Mouse (Mus musculus) lung, postnatal 0 days (tissue): ENCODE results near the gene Coa3. TPM values are rescaled to one million over a fixed set of nuclear protein-coding genes. Genes with fewer than 3 reads are reported as not detected.
A peak's percentile ranks its signal among the peaks of the same experiment; 100 is the strongest.

ENCODE experiments used
- ATAC-seq: fragments of 200-750 bp; cut with Nextera tagmentation; 2 replicates; pipeline ENCODE4 v1.8.0; 2017; ENCODE audit warnings: moderate library complexity
- DNase-seq: peaks from one replicate; pipeline ENCODE4 v3.0.0-alpha.2; 2016; ENCODE audit warnings: low spot score
- H3K27ac ChIP-seq: fragments of 300-500 bp; sonication (generic); 2 replicates; pipeline ENCODE4 v1.5.1; 2014; ENCODE audit warnings: antibody characterized with exemption, mild to moderate bottlenecking, low read length, mixed read lengths
- H3K27me3 ChIP-seq: fragments of 300-500 bp; sonication (generic); replicated peaks from 2 replicates; pipeline ENCODE4 v1.6.1; 2014; ENCODE audit warnings: low read length, mixed read lengths; ENCODE audit not compliant: insufficient read depth
- H3K36me3 ChIP-seq: fragments of 300-500 bp; sonication (generic); 2 replicates; pipeline ENCODE4 v1.6.1; 2014; ENCODE audit warnings: low read length, mixed read lengths; ENCODE audit not compliant: insufficient read depth
- H3K4me1 ChIP-seq: fragments of 300-500 bp; sonication (generic); 2 replicates; pipeline ENCODE4 v1.6.1; 2014; ENCODE audit warnings: antibody characterized with exemption, low read depth, low read length, mixed read lengths; ENCODE audit not compliant: insufficient read depth
- H3K4me2 ChIP-seq: fragments of 300-500 bp; sonication (generic); replicated peaks from 2 replicates; pipeline ENCODE4 v1.6.1; 2014; ENCODE audit warnings: low read depth, mild to moderate bottlenecking, low read length, moderate library complexity, mixed read lengths
- H3K4me3 ChIP-seq: fragments of 300-500 bp; sonication (generic); 2 replicates; pipeline ENCODE4 v1.5.1; 2014; ENCODE audit warnings: low read depth, low read length
- H3K9ac ChIP-seq: fragments of 300-500 bp; sonication (generic); replicated peaks from 2 replicates; pipeline ENCODE4 v1.6.1; 2014; ENCODE audit warnings: low read depth, mild to moderate bottlenecking
- H3K9me3 ChIP-seq: fragments of 300-500 bp; sonication (generic); 2 replicates; pipeline ENCODE4 v1.6.1; 2016; ENCODE audit warnings: low read length, mixed read lengths
- CTCF ChIP-seq: IDR thresholded peaks from 2 replicates; pipeline ENCODE4 v1.5.1; 2016; ENCODE audit warnings: antibody characterized with exemption, mild to moderate bottlenecking
- EP300 ChIP-seq: IDR thresholded peaks from 2 replicates; pipeline ENCODE4 v1.6.1; 2016; ENCODE audit warnings: antibody characterized with exemption, mild to moderate bottlenecking, control low read depth
- WGBS: fragments of 180-500 bp; shearing (Covaris S2); extraction: QIAGEN DNeasy Blood & Tissue Kit; methylation state at CpG from one replicate; pipeline ENCODE4 v1.1.7; 2014; 5-methylcytosine and 5-hydroxymethylcytosine counted together
- polyA plus RNA-seq: library from polyadenylated mRNA; unstranded; fragments of >200 nt; fragmentation: Nextera tagmentation; extraction: Ambion mirVana; gene quantifications from 2 replicates; pipeline ENCODE4 v1.2.1, GENCODE M21; 2015

Coa3 gene
- polyA plus RNA-seq, 1 experiment from 2014 or later: 166 TPM

DNA sequence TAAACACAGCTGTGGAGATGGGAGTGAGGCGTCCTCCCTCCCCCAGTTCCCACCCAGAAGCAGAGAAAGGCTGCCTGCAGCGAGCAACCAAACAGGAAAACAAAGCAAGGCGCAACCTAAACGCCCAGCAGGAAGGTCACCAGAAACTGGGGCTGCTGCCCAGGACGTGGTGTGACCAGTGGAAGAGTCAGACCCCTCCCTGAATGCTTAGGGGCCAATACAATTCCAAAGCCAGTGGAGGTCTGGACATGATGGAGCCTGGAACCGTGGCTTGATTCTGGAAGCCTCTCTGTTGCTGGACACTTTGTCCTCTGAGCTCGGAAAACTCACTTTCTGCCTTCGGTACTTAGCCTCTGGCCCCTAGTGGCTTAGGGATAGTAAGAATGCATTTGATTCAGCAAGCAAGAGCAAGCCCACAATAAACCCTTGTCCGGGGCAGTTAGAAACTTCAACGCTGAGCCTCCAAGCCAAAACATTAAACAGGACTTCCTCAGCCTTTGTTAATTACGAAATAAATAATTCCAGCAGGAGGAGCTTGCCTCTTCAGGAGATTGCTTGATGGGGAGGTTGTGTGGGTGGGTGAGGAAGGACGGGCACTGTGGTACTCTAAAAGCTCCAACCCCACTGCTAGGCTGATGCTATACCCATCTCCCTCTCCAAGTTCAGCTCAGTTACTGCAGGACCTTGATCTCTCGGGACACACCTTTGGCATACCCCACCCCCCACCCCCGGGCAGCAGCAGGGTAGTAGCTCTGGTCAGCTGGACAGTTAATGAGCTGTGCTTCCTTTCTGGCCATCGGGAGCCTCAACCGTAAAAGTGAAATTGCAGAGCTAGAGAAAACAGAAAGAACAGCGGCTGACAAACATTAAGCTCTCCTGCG, 47.7 kb downstream of the Coa3 start:
- peaks cover 10% of the 10 kb centered on the region; the same call in 1 of the 2 replicates for H3K4me1 ChIP-seq
- peak overlapping the region; percentile 27 for H3K4me3 ChIP-seq
- ATAC-seq (peak; percentile 69), DNase-seq (peak; percentile 84)
- 4% methylated on average over 18 of the region's 18 CpGs for whole genome bisulfite sequencing
- peak; percentile 93 for TF ChIP-seq EP300
- peak; percentile 47 for TF ChIP-seq CTCF
- peak overlapping the region; percentile 23; the same call in 1 of the 2 replicates for H3K9ac ChIP-seq
- H3K9me3 ChIP-seq: no peaks in the 10 kb centered on the region
- H3K4me2 ChIP-seq: peak overlapping the region; percentile 52
- H3K36me3 ChIP-seq: no peaks in the 10 kb centered on the region
- peak overlapping the region; percentile 93 for H3K27ac ChIP-seq
- no peaks in the 10 kb centered on the region for H3K27me3 ChIP-seq

DNA sequence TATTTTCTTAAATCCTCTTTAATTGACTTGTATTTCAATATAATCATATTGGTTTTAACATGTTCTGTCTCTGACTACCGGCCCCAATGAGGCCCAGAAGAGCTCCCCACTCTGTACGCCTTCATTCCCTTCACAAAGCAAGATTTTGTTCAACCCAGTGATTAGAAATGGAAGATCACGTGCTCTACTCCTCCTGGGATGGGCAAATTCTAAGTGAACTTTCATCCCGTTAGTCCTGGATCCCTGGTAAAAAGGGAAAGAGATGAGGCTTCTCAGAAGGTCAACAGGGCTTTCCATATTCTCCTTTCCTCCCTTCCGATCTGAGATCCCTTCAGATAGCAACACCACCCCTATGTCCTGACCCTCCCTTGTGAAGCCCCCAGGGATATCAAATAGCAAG, 48.4 kb downstream of the Coa3 start:
- DNase-seq (peak; percentile 47), ATAC-seq (no peak)
- Histone ChIP-seq H3K9me3 (no peaks in the 10 kb centered on the region), H3K4me2 (peak overlapping the region; percentile 52), H3K27ac (peak overlapping the region; percentile 93), H3K9ac (no peak overlapping the region), H3K4me3 (no peak overlapping the region), H3K36me3 (no peaks in the 10 kb centered on the region), H3K4me1 (peaks cover 10% of the 10 kb centered on the region; the same call in 1 of the 2 replicates), H3K27me3 (no peaks in the 10 kb centered on the region)
- TF ChIP-seq CTCF: no peak
- TF ChIP-seq EP300: no peak
- WGBS: 20% methylated on average over 5 of the region's 5 CpGs

- WGBS: 27% methylated on average over 2 of the region's 2 CpGs
- ATAC-seq: 0 out of 2 replicates have a peak, but pooled peaks have one; percentile 7
- DNase-seq: peak; percentile 76
- Histone ChIP-seq H3K27me3 (no peaks in the 10 kb centered on the region), H3K4me2 (no peak overlapping the region; the same call in 1 of the 2 replicates), H3K27ac (peak overlapping the region; percentile 93), H3K4me3 (no peak overlapping the region), H3K36me3 (no peaks in the 10 kb centered on the region), H3K4me1 (peaks cover 10% of the 10 kb centered on the region; the same call in 1 of the 2 replicates), H3K9me3 (no peaks in the 10 kb centered on the region), H3K9ac (no peak overlapping the region)
- no peak for TF ChIP-seq EP300
- no peak for TF ChIP-seq CTCF
These were observed 48.8 kb downstream of the Coa3 start for GRCm38 (mm10) chr11:101230061-101230511.

DNA sequence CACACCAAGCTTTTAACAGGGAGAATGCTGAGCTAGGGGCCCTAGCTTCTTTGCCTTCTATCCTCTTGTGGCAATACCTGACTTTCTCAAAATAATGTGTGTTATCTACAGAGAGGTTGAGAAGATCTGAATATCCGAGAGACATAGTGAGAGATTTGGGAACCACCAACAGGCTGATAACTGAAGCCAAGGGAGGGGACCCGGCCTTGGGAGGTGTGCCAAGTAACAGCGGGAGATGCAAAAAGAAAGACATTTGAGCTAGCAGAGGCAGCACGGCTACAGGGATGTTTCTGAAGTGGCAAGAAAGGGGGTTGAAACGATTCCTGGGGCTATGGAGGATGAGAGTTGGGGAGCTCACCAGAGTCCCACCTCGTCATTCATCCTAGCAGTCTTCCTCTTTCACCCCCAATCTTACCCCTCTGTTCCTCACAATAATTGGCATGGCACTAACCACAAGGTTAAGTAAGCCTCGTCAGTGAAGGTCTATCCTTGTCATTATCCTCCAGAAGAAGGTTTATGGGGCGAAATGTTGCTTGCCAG, 49.5 kb downstream of the Coa3 start:
- H3K9ac ChIP-seq: no peak overlapping the region
- H3K27ac ChIP-seq: peak overlapping the region; percentile 93
- H3K4me1 ChIP-seq: peaks cover 10% of the 10 kb centered on the region; the same call in 1 of the 2 replicates
- no peaks in the 10 kb centered on the region for H3K9me3 ChIP-seq
- ATAC-seq: no peak
- H3K27me3 ChIP-seq: no peaks in the 10 kb centered on the region
- H3K4me2 ChIP-seq: peak overlapping the region; percentile 34
- no peak overlapping the region for H3K4me3 ChIP-seq
- WGBS: 20% methylated on average over 8 of the region's 8 CpGs
- no peaks in the 10 kb centered on the region for H3K36me3 ChIP-seq
- no peak for TF ChIP-seq CTCF
- no peak for TF ChIP-seq EP300
- no peak for DNase-seq

Other genes with a start within 250 kb of the Coa3 start
- gene Naglu, start 209.1 kb downstream of the Coa3 start, polyA plus RNA-seq: 18.9 and 21.9 TPM in 2 replicates
- 0.10 and 0.17 TPM in 2 replicates for gene Hsd17b1, start 200.7 kb downstream of the Coa3 start, polyA plus RNA-seq
- 30.5 TPM in 2 replicates for gene Coasy, start 196.5 kb downstream of the Coa3 start, polyA plus RNA-seq
- gene Mlx, start 191.8 kb downstream of the Coa3 start, polyA plus RNA-seq: 42.5 and 44.5 TPM in 2 replicates
- 9.8 and 10.4 TPM in 2 replicates for gene Psmc3ip, start 183.7 kb downstream of the Coa3 start, polyA plus RNA-seq
- 18.8 and 18.9 TPM in 2 replicates for gene Retreg3, start 159.2 kb downstream of the Coa3 start, polyA plus RNA-seq
- gene Tubg1, start 159.2 kb downstream of the Coa3 start, polyA plus RNA-seq: 25.8 TPM in 2 replicates
- 1.9 and 2.3 TPM in 2 replicates for gene Tubg2, start 123.2 kb downstream of the Coa3 start, polyA plus RNA-seq
- 0.24 and 0.56 TPM in 2 replicates for gene Cntnap1, start 108.6 kb downstream of the Coa3 start, polyA plus RNA-seq
- 12.3 and 14.2 TPM in 2 replicates for gene Plekhh3, start 107.8 kb downstream of the Coa3 start, polyA plus RNA-seq
- gene Ccr10, start 103.7 kb downstream of the Coa3 start, polyA plus RNA-seq: 0.06 and 0.20 TPM in 2 replicates
- gene Ezh1, start 52.7 kb downstream of the Coa3 start, polyA plus RNA-seq: 17.1 and 17.4 TPM in 2 replicates
- 759 and 834 TPM in 2 replicates for gene Ramp2, start 33.1 kb downstream of the Coa3 start, polyA plus RNA-seq
- gene Vps25, start 25.4 kb downstream of the Coa3 start, polyA plus RNA-seq: 121 and 133 TPM in 2 replicates
- 10.6 and 14.6 TPM in 2 replicates for gene Wnk4, start 18.5 kb downstream of the Coa3 start, polyA plus RNA-seq
- gene Cntd1, start 102 bp downstream of the Coa3 start, polyA plus RNA-seq: 1.1 TPM in 2 replicates
- 149 and 152 TPM in 2 replicates for gene Becn1, start 23.2 kb upstream of the Coa3 start, polyA plus RNA-seq
- gene Psme3, start 37.1 kb upstream of the Coa3 start, polyA plus RNA-seq: 44.1 and 47.4 TPM in 2 replicates
- 0.44 and 0.45 TPM in 2 replicates for gene Aoc2, start 45.9 kb upstream of the Coa3 start, polyA plus RNA-seq
- 1.6 and 1.9 TPM in 2 replicates for gene Aoc3, start 51.5 kb upstream of the Coa3 start, polyA plus RNA-seq
- 0.07 TPM in 1 of 2 replicates, not detected in the other for gene G6pc, start 88.4 kb upstream of the Coa3 start, polyA plus RNA-seq
- gene Aarsd1, start 138.5 kb upstream of the Coa3 start, polyA plus RNA-seq: 26.5 and 27.0 TPM in 2 replicates
- gene Gm27029, start 145.7 kb upstream of the Coa3 start, polyA plus RNA-seq: 2.6 and 2.9 TPM in 2 replicates
- 14.3 and 15.5 TPM in 2 replicates for gene Rundc1, start 146.0 kb upstream of the Coa3 start, polyA plus RNA-seq
- 6.5 and 7.3 TPM in 2 replicates for gene Ptges3l, start 146.2 kb upstream of the Coa3 start, polyA plus RNA-seq
- gene Rpl27, start 163.2 kb upstream of the Coa3 start, polyA plus RNA-seq: 221 and 251 TPM in 2 replicates
- 48.1 and 50.6 TPM in 2 replicates for gene Ifi35, start 169.3 kb upstream of the Coa3 start, polyA plus RNA-seq
- gene Rnd2, start 185.9 kb upstream of the Coa3 start, polyA plus RNA-seq: 7.5 and 9.4 TPM in 2 replicates
- 76.4 and 88.1 TPM in 2 replicates for gene Vat1, start 187.1 kb upstream of the Coa3 start, polyA plus RNA-seq